Mouse (Mus musculus) forelimb bud, embryonic 11.5 days (tissue): ENCODE measurements around the gene Adamts20.
A peak's percentile ranks its signal among the peaks of the same experiment; 100 is the strongest.
"Not testable (repeated sequence)": the region's sequence is repeated elsewhere in the genome, so short reads cannot be mapped to it uniquely, and the experiment has no call there.

Experiments
- DNase-seq: peaks from one replicate; pipeline ENCODE4 v3.0.0-alpha.2; 2012; ENCODE audit warnings: low read depth, low spot score

Gene Adamts20

GRCm38 (mm10) chr15:94465318-94465717 lies at the start of gene Adamts20:
TSS of gene Adamts20 (minus strand) at chr15:94465418.
- no peak for DNase-seq

GRCm38 (mm10) chr15:94503451-94504215 lies 38.4 kb upstream of the Adamts20 start:
- no peak for DNase-seq

GRCm38 (mm10) chr15:94499260-94499659 lies 34.0 kb upstream of the Adamts20 start:
- no peak for DNase-seq

- no peak for DNase-seq
Measured at GRCm38 (mm10) chr15:94495936-94496335, 30.7 kb upstream of the Adamts20 start.

GRCm38 (mm10) chr15:94494445-94494844 lies 29.2 kb upstream of the Adamts20 start:
- no peak for DNase-seq

- DNase-seq, result no peak
Measured at GRCm38 (mm10) chr15:94489433-94489832, 24.2 kb upstream of the Adamts20 start.

GRCm38 (mm10) chr15:94488028-94488427 lies 22.8 kb upstream of the Adamts20 start:
- not testable (repeated sequence) for DNase-seq

- no peak for DNase-seq
Measured at GRCm38 (mm10) chr15:94482555-94482954, 17.3 kb upstream of the Adamts20 start.

GRCm38 (mm10) chr15:94480792-94481191 lies 15.6 kb upstream of the Adamts20 start:
- DNase-seq, result no peak

GRCm38 (mm10) chr15:94480248-94480647 lies 15.0 kb upstream of the Adamts20 start:
- no peak for DNase-seq

- no peak for DNase-seq
Measured at GRCm38 (mm10) chr15:94479513-94480136, 14.4 kb upstream of the Adamts20 start.

- DNase-seq, result no peak
Measured at GRCm38 (mm10) chr15:94478706-94479105, 13.5 kb upstream of the Adamts20 start.

- DNase-seq, result no peak
Measured at GRCm38 (mm10) chr15:94477287-94477686, 12.1 kb upstream of the Adamts20 start.

- DNase-seq, result no peak
Measured at GRCm38 (mm10) chr15:94475975-94476374, 10.8 kb upstream of the Adamts20 start.

- DNase-seq, result no peak
Measured at GRCm38 (mm10) chr15:94470361-94470760, 5.1 kb upstream of the Adamts20 start.

- no peak for DNase-seq
Measured at GRCm38 (mm10) chr15:94464881-94465280, 337 bp downstream of the Adamts20 start.

GRCm38 (mm10) chr15:94463251-94463650 lies 2.0 kb downstream of the Adamts20 start:
- peak; percentile 48 for DNase-seq

GRCm38 (mm10) chr15:94462206-94462605 lies 3.0 kb downstream of the Adamts20 start:
- DNase-seq, result no peak

- no peak for DNase-seq
Measured at GRCm38 (mm10) chr15:94461166-94461565, 4.1 kb downstream of the Adamts20 start.

GRCm38 (mm10) chr15:94457636-94458390 lies 7.4 kb downstream of the Adamts20 start:
- DNase-seq, result peak; percentile 72

- DNase-seq, result no peak
Measured at GRCm38 (mm10) chr15:94452848-94453247, 12.4 kb downstream of the Adamts20 start.

GRCm38 (mm10) chr15:94451600-94451999 lies 13.6 kb downstream of the Adamts20 start:
- no peak for DNase-seq
